Mouse (Mus musculus): ENCODE results near the gene Nelfe.

- TF ChIP-seq CTCF (IDR thresholded peaks at IDR 0.05; ENCODE audit: low read depth) (0 out of 2 replicates have a peak, but pooled peaks have one; percentile 4), EP300 (IDR thresholded peaks at IDR 0.05; ENCODE audit: low read depth) (no peak)
Measured at GRCm38 (mm10) chr17:34897373-34898159, 47.4 kb downstream of the Nelfe start.

Data from liver, embryonic 14.5 days (tissue).